Mouse (Mus musculus) MEL (cell line): ENCODE measurements around the gene Cfap58. TPM values are rescaled to one million over a fixed set of nuclear protein-coding genes. Genes with fewer than 3 reads are reported as not detected.

ENCODE experiments used
- DNase-seq: peaks from one replicate; pipeline ENCODE4 v3.0.0; 2011; ENCODE audit warnings: low read depth, low spot score
- H3K27ac ChIP-seq: 2 replicates; pipeline ENCODE4 v1.5.1; 2012; ENCODE audit warnings: low read depth, mild to moderate bottlenecking, control low read depth, low read length, moderate library complexity; ENCODE audit not compliant: control insufficient read depth
- H3K27me3 ChIP-seq, 2 experiments: fragments of 150-350 bp in 1 of 2; sonication (generic) in 1 of 2; 2 replicates each; pipeline ENCODE4 v1.6.1; 2012; ENCODE audit warnings: low read length in 2 of 2, mild to moderate bottlenecking in 2 of 2, improper control_type of control experiment in 1 of 2, moderate library complexity in 1 of 2; ENCODE audit not compliant: insufficient read depth in 2 of 2, control insufficient read depth in 1 of 2
- H3K36me3 ChIP-seq, 2 experiments: 2 replicates each; pipeline ENCODE4 v1.6.1; 2012 to 2014; ENCODE audit warnings: low read length in 2 of 2, improper control_type of control experiment in 1 of 2, inconsistent platforms in 1 of 2, mild to moderate bottlenecking in 1 of 2; ENCODE audit not compliant: insufficient read depth in 2 of 2, control insufficient read depth in 1 of 2
- H3K4me1 ChIP-seq, 2 experiments: fragments of 150-350 bp in 1 of 2; sonication (generic) in 1 of 2; 2 replicates each; pipeline ENCODE4 v1.6.1; 2012; ENCODE audit warnings: low read length in 2 of 2, improper control_type of control experiment in 1 of 2, mild to moderate bottlenecking in 1 of 2; ENCODE audit not compliant: insufficient read depth in 2 of 2, control insufficient read depth in 1 of 2
- H3K4me3 ChIP-seq, 2 experiments: fragments of 150-350 bp in 1 of 2; sonication (generic) in 1 of 2; 2 replicates each; pipeline ENCODE4 v1.5.1; 2012; ENCODE audit warnings: low read depth in 2 of 2, low read length in 2 of 2, mild to moderate bottlenecking in 2 of 2, moderate library complexity in 2 of 2, control low read depth in 1 of 2, improper control_type of control experiment in 1 of 2; ENCODE audit not compliant: control insufficient read depth in 1 of 2, insufficient read depth in 1 of 2
- H3K79me2 ChIP-seq: 2 replicates; pipeline ENCODE4 v1.6.1; 2012; ENCODE audit warnings: mild to moderate bottlenecking, low read length, moderate library complexity; ENCODE audit not compliant: control insufficient read depth, poor library complexity, insufficient read depth
- H3K9ac ChIP-seq: 2 replicates; pipeline ENCODE4 v1.6.1; 2012; ENCODE audit warnings: low read depth, mild to moderate bottlenecking, control low read depth, low read length, moderate library complexity; ENCODE audit not compliant: control insufficient read depth, poor library complexity, severe bottlenecking
- H3K9me3 ChIP-seq: fragments of 150-350 bp; sonication (generic); replicated peaks from 2 replicates; pipeline ENCODE4 v1.6.1; 2012; ENCODE audit warnings: mild to moderate bottlenecking, low read length, improper control_type of control experiment, moderate library complexity; ENCODE audit not compliant: insufficient read depth
- BHLHE40 ChIP-seq: IDR thresholded peaks from 2 replicates; pipeline ENCODE4 v1.6.1; 2012; ENCODE audit warnings: low read depth, mild to moderate bottlenecking, inconsistent platforms, low read length, improper control_type of control experiment, borderline replicate concordance
- CHD2 ChIP-seq: IDR thresholded peaks from 2 replicates; pipeline ENCODE4 v1.6.1; 2011; ENCODE audit warnings: low read length, improper control_type of control experiment
- EP300 ChIP-seq, 2 experiments: IDR thresholded peaks; 2 replicates each; pipeline ENCODE4 v1.6.1; 2011; ENCODE audit warnings: improper control_type of control experiment in 2 of 2, low read length in 2 of 2, low read depth in 1 of 2, mild to moderate bottlenecking in 1 of 2
- ETS1 ChIP-seq: IDR thresholded peaks from 2 replicates; pipeline ENCODE4 v1.6.1; 2012; ENCODE audit warnings: low read depth, mild to moderate bottlenecking, inconsistent platforms, low read length, improper control_type of control experiment, moderate library complexity
- GATA1 ChIP-seq: IDR thresholded peaks from 2 replicates; pipeline ENCODE4 v1.6.1; 2011; ENCODE audit warnings: low read depth, low read length, improper control_type of control experiment
- KAT2A ChIP-seq: conservative IDR thresholded peaks from 2 replicates; pipeline ENCODE4 v1.6.1; 2012; ENCODE audit warnings: low read depth, low read length, improper control_type of control experiment, inconsistent platforms
- MEF2A ChIP-seq: IDR thresholded peaks from 2 replicates; pipeline ENCODE4 v1.6.1; 2014; ENCODE audit warnings: low read depth, mild to moderate bottlenecking, inconsistent platforms, low read length, improper control_type of control experiment; ENCODE audit not compliant: poor library complexity, insufficient replicate concordance, severe bottlenecking; ENCODE audit errors: extremely low read depth
- MXI1 ChIP-seq: IDR thresholded peaks from 2 replicates; pipeline ENCODE4 v1.6.1; 2011; ENCODE audit warnings: mild to moderate bottlenecking, low read depth, low read length, improper control_type of control experiment
- NELFE ChIP-seq: IDR thresholded peaks from 2 replicates; pipeline ENCODE4 v1.6.1; 2011; ENCODE audit warnings: low read depth, low read length, improper control_type of control experiment
- NRF1 ChIP-seq: IDR thresholded peaks from 2 replicates; pipeline ENCODE4 v1.6.1; 2014; ENCODE audit warnings: low read depth, mild to moderate bottlenecking, inconsistent platforms, low read length, improper control_type of control experiment, moderate library complexity; ENCODE audit not compliant: poor library complexity, insufficient read depth, severe bottlenecking
- POLR2A ChIP-seq, 2 experiments: IDR thresholded peaks; 2 replicates each; pipeline ENCODE4 v1.6.1; 2011 to 2012; ENCODE audit warnings: low read length in 2 of 2, mild to moderate bottlenecking in 2 of 2, control low read depth in 1 of 2, improper control_type of control experiment in 1 of 2, low read depth in 1 of 2, moderate library complexity in 1 of 2; ENCODE audit not compliant: control insufficient read depth in 1 of 2, insufficient read depth in 1 of 2, poor library complexity in 1 of 2
- POLR2AphosphoS2 ChIP-seq: IDR thresholded peaks from 2 replicates; pipeline ENCODE4 v1.6.1; 2011; ENCODE audit warnings: low read length, improper control_type of control experiment
- RAD21 ChIP-seq: IDR thresholded peaks from 2 replicates; pipeline ENCODE4 v1.6.1; 2011; ENCODE audit warnings: mild to moderate bottlenecking, low read depth, low read length, improper control_type of control experiment
- RCOR1 ChIP-seq: IDR thresholded peaks from 2 replicates; pipeline ENCODE4 v1.6.1; 2012; ENCODE audit warnings: low read depth, mild to moderate bottlenecking, inconsistent platforms, low read length, improper control_type of control experiment
- SMC3 ChIP-seq: IDR thresholded peaks from 2 replicates; pipeline ENCODE4 v1.6.1; 2011; ENCODE audit warnings: low read depth, low read length, improper control_type of control experiment
- TBP ChIP-seq: IDR thresholded peaks from 2 replicates; pipeline ENCODE4 v1.8.0; 2011; ENCODE audit warnings: low read depth, low read length, improper control_type of control experiment
- TCF12 ChIP-seq: IDR thresholded peaks from 2 replicates; pipeline ENCODE4 v1.6.1; 2014; ENCODE audit warnings: low read depth, mild to moderate bottlenecking, inconsistent platforms, low read length, improper control_type of control experiment, moderate library complexity
- USF1 ChIP-seq: IDR thresholded peaks from 2 replicates; pipeline ENCODE4 v1.6.1; 2014; ENCODE audit warnings: low read depth, mild to moderate bottlenecking, inconsistent platforms, low read length, improper control_type of control experiment, moderate library complexity
- USF2 ChIP-seq, 2 experiments: IDR thresholded peaks; 2 replicates each; pipeline ENCODE4 v1.6.1; 2011 to 2012; ENCODE audit warnings: improper control_type of control experiment in 2 of 2, low read length in 2 of 2, borderline replicate concordance in 1 of 2, inconsistent platforms in 1 of 2, low read depth in 1 of 2, mild to moderate bottlenecking in 1 of 2; ENCODE audit not compliant: insufficient read depth in 1 of 2
- ZC3H11A ChIP-seq: IDR thresholded peaks from 2 replicates; pipeline ENCODE4 v1.6.1; 2012; ENCODE audit warnings: low read depth, mild to moderate bottlenecking, inconsistent platforms, low read length, improper control_type of control experiment
- ZNF384 ChIP-seq: IDR thresholded peaks from 2 replicates; pipeline ENCODE4 v1.6.1; 2012; ENCODE audit warnings: low read depth, mild to moderate bottlenecking, inconsistent platforms, low read length, improper control_type of control experiment
- polyA plus RNA-seq, 2 experiments: library from polyadenylated mRNA; stranded (reverse) in 1 of 2; unstranded in 1 of 2; fragments of >175 nt in 1 of 2; fragments of >200 nt in 1 of 2; gene quantifications; 2 replicates each; pipeline versions ENCODE4 v1.2.1 to v1.2.4; 2012; ENCODE audit warnings: low replicate concordance in 2 of 2, low read depth in 1 of 2; ENCODE audit not compliant: insufficient read length in 2 of 2, insufficient read depth in 1 of 2, missing spikeins in 1 of 2
- total RNA-seq: library from RNA; depleted of rRNA; stranded (reverse); fragments of 300-350 nt; gene quantifications from 2 replicates; pipeline ENCODE4 v1.2.3, GENCODE M21; 2012

The Cfap58 gene
- total and polyA plus RNA-seq, 3 experiments: not detected

DNA sequence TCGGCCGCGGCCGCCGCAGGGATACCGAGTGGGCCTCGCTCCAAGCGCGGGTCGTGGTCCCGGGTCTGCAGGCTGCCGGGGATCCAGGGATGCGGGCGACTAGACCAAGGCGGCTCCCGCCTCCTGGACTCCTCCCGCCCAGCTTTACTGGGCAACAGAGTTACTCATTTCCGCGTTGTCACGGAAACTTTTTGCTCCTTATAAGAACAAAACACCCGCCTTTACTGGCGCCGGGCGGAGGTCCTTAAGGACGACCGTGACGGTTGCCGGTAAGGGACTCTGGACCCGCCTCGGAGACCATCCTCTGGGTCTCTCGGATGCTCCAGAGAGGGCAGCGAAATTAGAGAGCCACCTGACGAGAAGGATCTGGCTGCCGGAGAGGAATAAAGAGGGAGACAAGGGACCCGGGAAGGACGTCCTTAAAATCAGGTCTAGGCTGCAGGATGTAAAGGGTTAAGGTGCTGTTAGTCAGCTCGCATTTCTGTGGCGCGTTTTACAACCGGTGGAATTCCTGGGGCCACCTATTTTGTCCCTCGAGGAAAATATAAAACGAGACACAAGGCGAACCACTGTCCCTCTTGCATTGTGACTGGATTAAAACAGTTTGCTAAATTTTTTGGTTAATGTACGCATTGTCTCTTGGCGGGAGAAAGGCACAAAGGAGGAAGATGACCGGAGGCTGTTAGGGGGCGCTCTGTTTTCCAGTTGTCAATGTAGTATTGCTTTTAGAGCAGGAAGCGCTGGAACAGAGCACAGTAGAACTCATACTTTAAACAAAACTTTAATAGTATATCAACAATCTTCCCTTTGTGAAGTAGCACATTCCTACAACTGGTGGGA is 18.1 kb upstream of the Cfap58 start, which contains the start of the genes Cfap43 and Itprip (continued):
- TF ChIP-seq USF1 (no peak), RCOR1 (no peak), USF2 (IDR thresholded peaks at IDR 0.05; ENCODE audit: borderline replicate concordance in 1 of 2, insufficient read depth in 1 of 2, low read depth in 1 of 2, low read length in 2 of 2) (no peak), ZNF384 (no peak), POLR2AphosphoS2 (no peak), KAT2A (no peak), ZC3H11A (no peak), RAD21 (no peak; the same call in 1 of the 2 replicates), NRF1 (no peak), SMC3 (no peak), TBP (peak; percentile 72; the same call in 1 of the 2 replicates), CHD2 (no peak), POLR2A (IDR thresholded peaks at IDR 0.05; ENCODE audit: control insufficient read depth in 1 of 2, insufficient read depth in 1 of 2, low read depth in 1 of 2, low read length in 2 of 2, poor library complexity in 1 of 2) (peak; percentile 46 to 62)

DNA sequence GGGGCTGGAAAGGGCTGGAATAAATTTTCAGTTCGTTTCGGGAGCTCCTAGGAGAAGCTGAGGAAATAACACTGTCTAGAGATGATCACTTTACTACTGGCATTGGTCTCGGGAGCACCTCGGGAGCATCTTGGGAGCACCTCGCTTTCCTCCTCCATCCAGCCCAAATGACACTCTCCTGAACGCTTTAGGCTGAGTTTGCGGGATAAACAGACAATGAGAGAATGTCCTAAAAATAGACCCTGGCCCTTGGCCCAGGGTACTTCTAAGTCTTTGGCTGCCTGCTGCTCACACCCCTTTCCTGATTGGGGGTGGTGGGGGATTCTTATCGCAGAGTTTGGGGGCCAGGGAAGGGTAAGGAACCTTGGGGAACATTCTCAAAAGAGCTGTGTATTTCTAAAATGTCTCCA is 17.5 kb upstream of the Cfap58 start:
- Histone ChIP-seq H3K4me3 (peak overlapping the region; percentile 54 to 98), H3K79me2 (peaks cover 32% of the 10 kb centered on the region), H3K27me3 (no peaks in the 10 kb centered on the region), H3K27ac (peak overlapping the region; percentile 99), H3K36me3 (peaks cover 0 to 18% of the 10 kb centered on the region in 2 experiments; a peak in 2 of 4 replicates), H3K4me1 (peaks cover 3 to 25% of the 10 kb centered on the region in 2 experiments), H3K9ac (peak overlapping the region; percentile 97), H3K9me3 (no peaks in the 10 kb centered on the region)
- TF ChIP-seq BHLHE40: 0 out of 2 replicates have a peak, but pooled peaks have one; percentile 21
- TF ChIP-seq GATA1: peak; percentile 63
- peak in 1 of 2 experiments; percentile 56; a peak in 3 of 4 replicates for TF ChIP-seq EP300 (IDR thresholded peaks at IDR 0.05; ENCODE audit: low read depth in 1 of 2, low read length in 2 of 2)
- TF ChIP-seq MEF2A: peak; percentile 94
- TF ChIP-seq NELFE: no peak; the same call in 1 of the 2 replicates
- no peak for TF ChIP-seq ZC3H11A
- TF ChIP-seq MXI1: no peak
- no peak for TF ChIP-seq NRF1
- no peak for TF ChIP-seq USF1
- peak; percentile 72; the same call in 1 of the 2 replicates for TF ChIP-seq ETS1
- no peak for TF ChIP-seq TCF12
- peak; percentile 75 for DNase-seq
